Mouse (Mus musculus) spleen, postnatal 10 days (tissue): ENCODE data around the gene Clmp.
A peak's percentile ranks its signal among the peaks of the same experiment; 100 is the strongest.
"Not testable (repeated sequence)": the region's sequence is repeated elsewhere in the genome, so short reads cannot be mapped to it uniquely, and the experiment has no call there.

Experiments used
- DNase-seq, 2 experiments: peaks; one replicate each; pipeline ENCODE4 v3.0.0; 2021 to 2022; ENCODE audit warnings: low spot score in 2 of 2

Gene Clmp

GRCm38 (mm10) chr9:40800675-40801612, 115.2 kb downstream of the Clmp start, which contains the start of gene Hspa8:
Hspa8 (plus strand) TSS chr9:40800984.
- DNase-seq = peak; percentile 98 to 99

- DNase-seq = peak; percentile 24 to 48
These were observed 116.1 kb downstream of the Clmp start for GRCm38 (mm10) chr9:40801614-40802532.

GRCm38 (mm10) chr9:40802533-40802875, 116.7 kb downstream of the Clmp start:
- DNase-seq = not testable (repeated sequence)

- not testable (repeated sequence) for DNase-seq
These were observed 118.8 kb downstream of the Clmp start for GRCm38 (mm10) chr9:40804576-40804975.

GRCm38 (mm10) chr9:40805263-40805662, 119.5 kb downstream of the Clmp start:
- DNase-seq = peak; percentile 53 to 87

GRCm38 (mm10) chr9:40806440-40807288, 120.9 kb downstream of the Clmp start:
- peak in 1 of 2 experiments; percentile 20 for DNase-seq

GRCm38 (mm10) chr9:40807289-40807920, 121.6 kb downstream of the Clmp start:
- no peak for DNase-seq

- no peak for DNase-seq
These were observed 122.5 kb downstream of the Clmp start for GRCm38 (mm10) chr9:40808061-40808906.

GRCm38 (mm10) chr9:40808907-40809280, 123.1 kb downstream of the Clmp start:
- DNase-seq = no peak

GRCm38 (mm10) chr9:40811860-40812259, 126.1 kb downstream of the Clmp start:
- DNase-seq = peak; percentile 32 to 60

- DNase-seq = no peak
These were observed 128.3 kb downstream of the Clmp start for GRCm38 (mm10) chr9:40814060-40814459.

GRCm38 (mm10) chr9:40817325-40818028, 131.7 kb downstream of the Clmp start:
- no peak for DNase-seq

- no peak for DNase-seq
These were observed 139.8 kb downstream of the Clmp start for GRCm38 (mm10) chr9:40825601-40826000.

GRCm38 (mm10) chr9:40827366-40827765, 141.6 kb downstream of the Clmp start:
- no peak for DNase-seq

- DNase-seq = peak; percentile 54 to 85
These were observed 148.8 kb downstream of the Clmp start for GRCm38 (mm10) chr9:40834569-40834968.
